Mouse (Mus musculus) c-Kit-positive CD71-positive TER-119-positive erythroid progenitor cells, embryonic 14.5 days (primary cell): Measurements from ENCODE around the gene Ggct.
"Not testable (repeated sequence)": the region's sequence is repeated elsewhere in the genome, so short reads cannot be mapped to it uniquely, and the experiment has no call there.

Source experiments
- DNase-seq: peaks from one replicate; pipeline ENCODE4 v3.0.0-alpha.2; 2013; ENCODE audit warnings: low spot score

Gene Ggct

GRCm38 (mm10) chr6:54992141-54992540 is 609 bp downstream of the Ggct start:
- no peak for DNase-seq

- no peak for DNase-seq
Measured at GRCm38 (mm10) chr6:54991189-54991588, 1.6 kb downstream of the Ggct start.

DNA sequence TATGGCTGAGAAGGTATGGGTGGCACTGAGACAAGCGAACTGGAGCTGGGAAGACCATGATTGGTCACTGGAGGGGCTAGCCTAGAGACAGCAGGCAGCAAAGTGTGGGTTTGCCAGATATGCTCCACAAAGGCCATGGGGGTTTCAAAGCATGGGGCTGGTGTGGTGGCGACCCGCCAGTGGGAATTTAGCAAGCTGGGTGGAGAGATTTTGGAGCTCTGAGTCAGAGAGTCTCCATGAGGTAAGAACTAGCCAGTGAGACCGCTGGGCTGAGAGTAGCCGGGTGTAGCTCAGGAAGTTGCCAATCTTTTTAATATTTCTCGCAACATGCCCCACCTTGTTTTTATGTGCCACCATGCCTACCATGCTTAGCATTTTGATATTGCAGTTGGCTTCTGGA is 4.6 kb downstream of the Ggct start:
- no peak for DNase-seq

GRCm38 (mm10) chr6:54984096-54984495 is 8.7 kb downstream of the Ggct start:
- no peak for DNase-seq

DNA sequence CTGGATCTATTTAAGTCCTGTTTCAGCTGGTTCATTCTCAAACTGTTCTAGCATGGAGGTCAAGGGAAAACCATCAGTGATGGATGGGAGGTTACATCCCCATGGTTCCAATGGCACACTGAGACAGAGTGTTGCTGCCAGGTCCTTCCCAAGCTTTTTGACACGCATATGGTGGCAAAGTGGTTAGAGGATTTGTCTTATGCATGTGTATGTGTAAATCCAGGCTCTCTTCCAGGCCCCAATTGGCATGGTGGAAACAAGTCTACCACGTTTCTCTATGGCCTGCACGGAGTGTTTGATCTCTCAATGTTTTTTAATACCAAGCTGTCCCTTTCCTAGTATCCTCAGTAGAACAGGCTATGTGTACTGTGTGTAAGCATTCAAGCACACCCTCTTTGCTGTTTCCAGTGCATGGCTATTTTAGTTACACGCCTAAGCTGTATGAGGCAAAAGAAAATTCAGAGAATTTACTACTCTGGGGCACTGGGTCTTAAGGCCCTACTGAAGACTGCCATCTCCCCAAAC is 9.2 kb downstream of the Ggct start:
- DNase-seq = no peak

- no peak for DNase-seq
Measured at GRCm38 (mm10) chr6:54979426-54979825, 13.3 kb downstream of the Ggct start.

DNA sequence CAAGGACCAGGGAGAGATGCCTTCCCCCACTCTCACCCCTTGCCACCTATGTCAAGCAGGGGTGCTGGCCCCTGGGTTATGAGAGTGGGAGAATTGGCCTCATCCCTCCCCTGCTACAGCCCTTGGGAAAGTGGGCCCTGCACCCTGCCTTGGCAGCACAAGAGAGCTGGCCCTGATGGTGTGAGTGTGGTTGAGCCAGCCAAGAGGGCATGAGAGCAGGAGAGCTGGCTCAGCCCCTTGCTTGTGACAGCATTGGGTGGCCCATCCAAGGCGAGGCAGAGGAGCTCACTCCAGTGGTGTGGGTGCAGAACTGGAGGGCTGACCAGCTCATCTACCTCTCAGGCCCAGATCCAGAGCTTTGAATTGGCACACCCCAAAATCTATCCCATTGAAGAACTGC is 17.1 kb downstream of the Ggct start:
- DNase-seq = no peak

- DNase-seq = no peak
Measured at GRCm38 (mm10) chr6:54974501-54974900, 18.2 kb downstream of the Ggct start.

DNA sequence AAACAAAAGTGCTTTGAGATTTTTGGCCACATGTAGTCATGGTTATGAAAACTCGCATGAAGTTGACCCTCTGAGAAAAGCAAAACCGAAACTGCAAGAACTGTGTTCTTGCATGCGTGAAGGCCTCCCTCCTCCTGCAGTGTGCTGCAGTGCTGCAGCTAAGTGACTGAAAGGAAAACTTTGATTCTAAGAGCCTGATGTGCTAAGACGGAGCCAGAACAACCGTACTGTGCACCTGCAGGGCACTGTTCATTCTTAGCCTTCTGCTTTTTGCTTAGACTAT is 19.9 kb downstream of the Ggct start:
- no peak for DNase-seq

DNA sequence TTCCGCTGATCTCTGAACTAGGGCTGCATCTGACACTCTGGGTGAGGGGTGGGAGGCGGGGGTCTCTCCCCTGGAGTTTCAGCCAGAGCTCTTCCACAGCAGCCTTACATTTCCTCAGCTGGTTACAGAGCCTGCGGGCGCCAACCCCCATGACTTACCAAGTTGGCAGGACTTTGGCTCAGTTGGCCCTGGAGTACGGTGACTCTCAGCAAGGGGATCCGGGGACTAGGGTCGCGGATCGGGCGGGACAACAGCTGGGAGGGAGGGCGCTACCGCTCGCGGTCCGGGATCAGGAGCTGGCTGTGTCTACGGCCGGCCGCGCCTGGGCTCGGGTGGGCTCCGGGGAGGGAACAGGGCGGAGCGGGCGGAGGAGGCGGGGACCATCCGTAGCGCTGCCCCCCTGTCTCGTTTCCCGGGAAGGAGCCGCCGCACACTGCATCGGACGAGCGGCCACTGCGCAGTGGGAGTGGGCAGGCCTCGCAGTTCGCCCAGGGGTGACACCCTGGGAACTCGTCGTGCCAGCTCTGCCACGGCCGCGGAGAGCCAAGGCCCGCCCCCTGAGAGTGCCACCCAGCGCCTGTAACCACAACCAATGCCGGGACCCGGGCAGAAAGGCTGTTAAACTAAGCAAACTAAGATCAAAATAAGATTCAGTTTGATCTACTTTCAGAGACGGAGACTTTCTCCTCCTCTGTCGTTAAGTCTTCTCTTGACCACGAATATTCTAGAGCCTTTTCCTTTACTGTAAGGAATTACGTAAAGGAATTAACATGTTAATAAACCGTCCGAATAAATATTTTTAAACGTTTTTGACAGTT is 20.4 kb downstream of the Ggct start, which contains the start of gene Nod1:
TSS of gene Nod1 (minus strand) at position 502 of the 818 bp plus-strand sequence.
- no peak for DNase-seq

GRCm38 (mm10) chr6:54971731-54972110 is 21.0 kb downstream of the Ggct start:
- DNase-seq = no peak

- DNase-seq = no peak
Measured at GRCm38 (mm10) chr6:54970506-54970905, 22.2 kb downstream of the Ggct start.

DNA sequence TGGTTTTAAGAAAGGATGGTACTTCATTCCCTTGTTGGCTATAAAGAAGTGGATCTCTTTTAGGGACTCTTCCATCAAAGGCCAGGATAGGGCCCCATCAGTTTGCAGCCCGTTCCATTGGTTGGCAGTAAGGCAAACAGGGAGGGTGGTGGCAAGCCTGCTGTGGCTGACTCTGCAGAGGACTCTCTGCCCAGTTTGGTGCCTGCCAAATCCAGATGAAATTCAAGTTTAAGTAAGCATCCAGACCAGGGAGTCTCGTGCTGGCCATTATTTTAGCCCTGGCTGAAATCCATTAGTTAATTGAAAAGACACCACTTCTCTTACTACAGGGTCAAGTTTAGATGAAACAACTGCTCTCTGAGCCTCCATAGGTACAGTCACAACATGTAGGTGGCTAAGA is 22.9 kb downstream of the Ggct start:
- DNase-seq = no peak

- no peak for DNase-seq
Measured at GRCm38 (mm10) chr6:54967591-54967990, 25.2 kb downstream of the Ggct start.

GRCm38 (mm10) chr6:54965234-54965633 is 27.5 kb downstream of the Ggct start:
- DNase-seq = no peak

GRCm38 (mm10) chr6:54964755-54965154 is 28.0 kb downstream of the Ggct start:
- no peak for DNase-seq

GRCm38 (mm10) chr6:54963599-54963998 is 29.2 kb downstream of the Ggct start:
- DNase-seq = no peak

DNA sequence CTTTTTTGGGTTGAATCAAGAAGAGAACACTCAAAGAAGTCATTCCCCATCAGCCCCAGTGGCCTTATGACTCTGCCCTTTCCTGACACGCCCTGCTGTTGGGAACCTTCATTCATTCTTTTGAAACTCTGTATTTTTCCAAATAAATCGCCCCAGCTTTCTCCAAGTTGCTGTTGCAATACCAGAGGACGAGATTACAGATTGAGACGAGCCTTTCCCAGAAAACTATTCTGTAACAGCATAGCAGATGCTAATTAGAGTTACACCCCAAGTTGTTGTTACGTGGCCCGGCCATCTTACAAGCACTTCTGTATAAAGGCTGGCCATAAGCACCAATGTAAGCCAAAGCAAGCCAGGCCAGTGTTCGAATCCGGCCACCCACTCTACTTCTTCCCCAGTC is 35.1 kb downstream of the Ggct start:
- no peak for DNase-seq

GRCm38 (mm10) chr6:54956425-54956824 is 36.3 kb downstream of the Ggct start:
- DNase-seq = no peak

- DNase-seq = no peak
Measured at GRCm38 (mm10) chr6:54955949-54956348, 36.8 kb downstream of the Ggct start.

- DNase-seq = no peak
Measured at GRCm38 (mm10) chr6:54954659-54955414, 37.9 kb downstream of the Ggct start.

GRCm38 (mm10) chr6:54953399-54953798 is 39.4 kb downstream of the Ggct start:
- not testable (repeated sequence) for DNase-seq

DNA sequence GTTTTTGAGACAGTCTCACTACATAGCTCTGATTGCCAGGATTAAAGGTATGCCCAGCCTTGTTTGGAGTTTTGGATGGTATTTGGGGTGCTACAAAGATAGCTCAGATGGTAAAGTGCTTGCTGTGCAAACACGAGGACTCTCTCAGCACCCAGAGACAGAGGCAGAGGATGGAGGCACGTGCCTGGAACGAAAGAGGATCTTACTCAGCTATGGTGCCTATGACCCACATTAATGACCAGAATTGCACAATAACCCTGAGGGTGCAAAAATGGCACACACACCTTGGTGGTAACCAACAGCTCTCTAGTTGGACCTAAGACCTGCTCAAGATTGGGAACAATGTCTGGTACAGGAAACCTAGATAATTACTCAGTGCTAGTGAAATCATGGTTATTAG is 40.2 kb downstream of the Ggct start:
- DNase-seq = no peak
